Mouse (Mus musculus) lung, postnatal 0 days (tissue): ENCODE data around the gene Wfdc1.

ENCODE experiments used
- CTCF ChIP-seq: IDR thresholded peaks from 2 replicates; pipeline ENCODE4 v1.5.1; 2016; ENCODE audit warnings: antibody characterized with exemption, mild to moderate bottlenecking
- EP300 ChIP-seq: IDR thresholded peaks from 2 replicates; pipeline ENCODE4 v1.6.1; 2016; ENCODE audit warnings: antibody characterized with exemption, mild to moderate bottlenecking, control low read depth

DNA sequence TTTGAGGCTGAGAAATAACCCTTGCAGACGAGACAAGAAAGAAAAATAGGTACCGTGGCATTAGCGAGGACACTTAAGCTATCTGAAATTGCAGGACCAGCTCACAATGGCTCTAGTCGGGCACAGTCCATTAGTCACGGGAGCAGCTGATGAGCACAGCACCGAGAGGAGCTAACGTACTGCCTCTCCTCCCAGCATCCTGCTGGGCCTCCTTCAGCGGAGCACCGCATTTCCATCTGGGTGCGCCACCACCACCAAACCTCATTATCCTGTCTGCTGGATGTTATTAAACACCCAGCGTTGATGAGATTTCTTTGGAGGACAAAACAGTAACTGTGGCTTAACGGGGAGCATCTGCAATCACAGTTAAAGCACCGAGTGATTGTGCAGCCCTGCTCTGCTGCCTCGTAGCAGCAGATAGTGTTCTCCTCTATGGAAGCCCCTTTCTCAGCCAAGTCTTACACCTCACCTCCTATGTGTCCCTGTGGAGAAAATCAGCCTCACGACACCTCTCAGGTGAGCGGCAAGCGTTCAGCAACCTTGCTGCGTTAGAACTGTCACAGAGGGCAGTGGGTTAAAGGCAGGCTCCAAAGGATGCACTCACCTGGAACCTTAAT lies 21.1 kb upstream of the Wfdc1 start:
- TF ChIP-seq EP300: no peak
- TF ChIP-seq CTCF: no peak
